Mouse (Mus musculus) forebrain, embryonic 11.5 days (tissue): ENCODE results near the gene Blm. TPM values are rescaled to one million over a fixed set of nuclear protein-coding genes. Genes with fewer than 3 reads are reported as not detected.

Source experiments
- ATAC-seq: fragments of 200-750 bp; cut with Nextera tagmentation; replicated peaks from 2 replicates; pipeline ENCODE4 v1.8.0; 2017; ENCODE audit warnings: moderate TSS enrichment; ENCODE audit not compliant: low FRiP score
- DNase-seq: peaks from one replicate; pipeline ENCODE4 v3.0.0-alpha.2; 2017; ENCODE audit warnings: low spot score
- H3K27ac ChIP-seq: fragments of 300-500 bp; sonication (generic); 2 replicates; pipeline ENCODE4 v1.5.1; 2014; ENCODE audit warnings: low read depth, low read length
- H3K27me3 ChIP-seq: fragments of 300-500 bp; sonication (generic); 2 replicates; pipeline ENCODE4 v1.6.1; 2014; ENCODE audit warnings: mild to moderate bottlenecking, low read length, mixed read lengths; ENCODE audit not compliant: control insufficient read depth, insufficient read depth
- H3K36me3 ChIP-seq: fragments of 300-500 bp; sonication (generic); 2 replicates; pipeline ENCODE4 v1.6.1; 2014; ENCODE audit warnings: mild to moderate bottlenecking, low read length, moderate library complexity, mixed read lengths; ENCODE audit not compliant: control insufficient read depth, insufficient read depth
- H3K4me1 ChIP-seq: fragments of 300-500 bp; sonication (generic); replicated peaks from 2 replicates; pipeline ENCODE4 v1.6.1; 2014; ENCODE audit warnings: low read length, mixed read lengths; ENCODE audit not compliant: control insufficient read depth, insufficient read depth
- H3K4me2 ChIP-seq: fragments of 300-500 bp; sonication (generic); 2 replicates; pipeline ENCODE4 v1.6.1; 2014; ENCODE audit warnings: low read depth, mild to moderate bottlenecking, low read length, moderate library complexity, mixed read lengths; ENCODE audit not compliant: severe bottlenecking
- H3K4me3 ChIP-seq: fragments of 300-500 bp; sonication (generic); 2 replicates; pipeline ENCODE4 v1.5.1; 2014; ENCODE audit warnings: low read depth, low read length
- H3K9ac ChIP-seq: fragments of 300-500 bp; sonication (generic); 2 replicates; pipeline ENCODE4 v1.6.1; 2014; ENCODE audit warnings: low read length
- H3K9me3 ChIP-seq: fragments of 300-500 bp; sonication (generic); 2 replicates; pipeline ENCODE4 v1.6.1; 2016; ENCODE audit warnings: low read length, mixed read lengths; ENCODE audit not compliant: control insufficient read depth
- WGBS: fragments of 180-500 bp; shearing (Covaris S2); extraction: QIAGEN DNeasy Blood & Tissue Kit; methylation state at CpG from one replicate; pipeline ENCODE4 v1.1.7; 2014; 5-methylcytosine and 5-hydroxymethylcytosine counted together
- polyA plus RNA-seq: library from polyadenylated mRNA; unstranded; fragments of >200 nt; fragmentation: Nextera tagmentation; extraction: Ambion mirVana; gene quantifications from 2 replicates; pipeline ENCODE4 v1.2.1, GENCODE M21; 2014

The Blm gene
- polyA plus RNA-seq, 1 experiment from 2014 or later: 53.0 TPM

GRCm38 (mm10) chr7:80418036-80418435, 116.9 kb downstream of the Blm start:
- no peak for DNase-seq
- H3K27me3 ChIP-seq: no peaks in the 10 kb centered on the region
- ATAC-seq: no peak
- no peak overlapping the region for H3K4me2 ChIP-seq
- no peak overlapping the region for H3K4me3 ChIP-seq
- 90% methylated on average over 3 of the region's 3 CpGs for WGBS
- no peak overlapping the region for H3K9ac ChIP-seq
- no peaks in the 10 kb centered on the region for H3K4me1 ChIP-seq
- no peaks in the 10 kb centered on the region for H3K9me3 ChIP-seq
- no peaks in the 10 kb centered on the region for H3K36me3 ChIP-seq
- no peak overlapping the region for H3K27ac ChIP-seq

GRCm38 (mm10) chr7:80417601-80418000, 117.3 kb downstream of the Blm start:
- no peak for ATAC-seq
- H3K4me2 ChIP-seq: no peak overlapping the region
- DNase-seq: no peak
- H3K27ac ChIP-seq: no peak overlapping the region
- no peaks in the 10 kb centered on the region for H3K4me1 ChIP-seq
- no peaks in the 10 kb centered on the region for H3K36me3 ChIP-seq
- no peaks in the 10 kb centered on the region for H3K27me3 ChIP-seq
- H3K4me3 ChIP-seq: no peak overlapping the region
- no peaks in the 10 kb centered on the region for H3K9me3 ChIP-seq
- H3K9ac ChIP-seq: no peak overlapping the region

- Histone ChIP-seq H3K4me3 (no peak overlapping the region), H3K4me1 (no peaks in the 10 kb centered on the region), H3K9me3 (no peaks in the 10 kb centered on the region), H3K27me3 (no peaks in the 10 kb centered on the region), H3K4me2 (no peak overlapping the region), H3K9ac (no peak overlapping the region), H3K36me3 (no peaks in the 10 kb centered on the region), H3K27ac (no peak overlapping the region)
- 88% methylated on average over 7 of the region's 7 CpGs for WGBS
- ATAC-seq (no peak), DNase-seq (no peak)
Measured at GRCm38 (mm10) chr7:80416969-80417368, 118.0 kb downstream of the Blm start.

GRCm38 (mm10) chr7:80414303-80414855, 120.5 kb downstream of the Blm start:
- Histone ChIP-seq H3K9me3 (no peaks in the 10 kb centered on the region), H3K27ac (no peak overlapping the region), H3K36me3 (no peaks in the 10 kb centered on the region), H3K9ac (no peak overlapping the region), H3K4me2 (no peak overlapping the region), H3K27me3 (no peaks in the 10 kb centered on the region), H3K4me3 (no peak overlapping the region), H3K4me1 (no peaks in the 10 kb centered on the region)
- 87% methylated on average over 7 of the region's 7 CpGs for WGBS
- ATAC-seq: no peak
- no peak for DNase-seq

- ATAC-seq (no peak), DNase-seq (no peak)
- 78% methylated on average over 9 of the region's 9 CpGs for WGBS
- no peaks in the 10 kb centered on the region for H3K36me3 ChIP-seq
- no peaks in the 10 kb centered on the region for H3K4me1 ChIP-seq
- H3K9me3 ChIP-seq: no peaks in the 10 kb centered on the region
- no peak overlapping the region for H3K4me2 ChIP-seq
- H3K9ac ChIP-seq: no peak overlapping the region
- no peaks in the 10 kb centered on the region for H3K27me3 ChIP-seq
- H3K27ac ChIP-seq: no peak overlapping the region
- no peak overlapping the region for H3K4me3 ChIP-seq
Measured at GRCm38 (mm10) chr7:80413512-80414302, 121.2 kb downstream of the Blm start.

- Histone ChIP-seq H3K4me2 (no peak overlapping the region), H3K9ac (no peak overlapping the region), H3K4me3 (no peak overlapping the region), H3K36me3 (no peaks in the 10 kb centered on the region), H3K4me1 (no peaks in the 10 kb centered on the region), H3K27ac (no peak overlapping the region), H3K27me3 (no peaks in the 10 kb centered on the region), H3K9me3 (no peaks in the 10 kb centered on the region)
- 78% methylated on average over 5 of the region's 5 CpGs for WGBS
- ATAC-seq: no peak
- no peak for DNase-seq
Measured at GRCm38 (mm10) chr7:80412781-80413180, 122.1 kb downstream of the Blm start.

- Histone ChIP-seq H3K4me3 (no peak overlapping the region), H3K27ac (no peak overlapping the region), H3K9ac (no peak overlapping the region), H3K9me3 (no peaks in the 10 kb centered on the region), H3K4me2 (no peak overlapping the region), H3K4me1 (no peaks in the 10 kb centered on the region), H3K27me3 (no peaks in the 10 kb centered on the region), H3K36me3 (no peaks in the 10 kb centered on the region)
- ATAC-seq (no peak), DNase-seq (no peak)
- 71% methylated on average over 10 of the region's 10 CpGs for WGBS
Measured at GRCm38 (mm10) chr7:80412279-80412678, 122.6 kb downstream of the Blm start.

GRCm38 (mm10) chr7:80410380-80410779, 124.5 kb downstream of the Blm start:
- WGBS: 83% methylated on average over 9 of the region's 9 CpGs

GRCm38 (mm10) chr7:80407712-80408111, 127.2 kb downstream of the Blm start:
- 76% methylated on average over 9 of the region's 9 CpGs for WGBS
- no peak for DNase-seq

More at GRCm38 (mm10) chr7:80410380-80410779, 124.5 kb downstream of the Blm start:
- Histone ChIP-seq H3K27me3 (no peaks in the 10 kb centered on the region), H3K4me2 (no peak overlapping the region), H3K27ac (no peak overlapping the region), H3K4me1 (no peaks in the 10 kb centered on the region), H3K36me3 (no peaks in the 10 kb centered on the region), H3K4me3 (no peak overlapping the region), H3K9ac (no peak overlapping the region), H3K9me3 (no peaks in the 10 kb centered on the region)
- ATAC-seq (no peak), DNase-seq (no peak)

More at GRCm38 (mm10) chr7:80407712-80408111, 127.2 kb downstream of the Blm start:
- no peaks in the 10 kb centered on the region for H3K36me3 ChIP-seq
- peaks cover 5% of the 10 kb centered on the region for H3K27me3 ChIP-seq
- H3K9me3 ChIP-seq: no peaks in the 10 kb centered on the region
- no peak overlapping the region for H3K9ac ChIP-seq
- no peak overlapping the region for H3K4me3 ChIP-seq
- H3K27ac ChIP-seq: no peak overlapping the region
- H3K4me1 ChIP-seq: no peaks in the 10 kb centered on the region
- no peak overlapping the region for H3K4me2 ChIP-seq
- no peak for ATAC-seq
